Mouse (Mus musculus) liver, embryonic 11.5 days (tissue): ENCODE data around the gene Txndc2. TPM values are rescaled to one million over a fixed set of nuclear protein-coding genes. Genes with fewer than 3 reads are reported as not detected.

Source experiments
- ATAC-seq: fragments of 200-750 bp; cut with Nextera tagmentation; replicated peaks from 2 replicates; pipeline ENCODE4 v1.8.0; 2017; ENCODE audit warnings: moderate number of reproducible peaks, mild to moderate bottlenecking, moderate TSS enrichment, moderate library complexity; ENCODE audit not compliant: low FRiP score
- DNase-seq: peaks from one replicate; pipeline ENCODE4 v3.0.0-alpha.2; 2017; ENCODE audit warnings: low spot score
- H3K27ac ChIP-seq: fragments of 300-500 bp; sonication (generic); 2 replicates; pipeline ENCODE4 v1.5.1; 2014; ENCODE audit warnings: mild to moderate bottlenecking, low read depth, low read length, control low read depth
- H3K27me3 ChIP-seq: fragments of 300-500 bp; sonication (generic); replicated peaks from 2 replicates; pipeline ENCODE4 v1.6.1; 2014; ENCODE audit warnings: low read length, mixed read lengths; ENCODE audit not compliant: control insufficient read depth, insufficient read depth
- H3K36me3 ChIP-seq: fragments of 300-500 bp; sonication (generic); 2 replicates; pipeline ENCODE4 v1.6.1; 2014; ENCODE audit warnings: mild to moderate bottlenecking, low read length, moderate library complexity, mixed read lengths; ENCODE audit not compliant: control insufficient read depth, insufficient read depth
- H3K4me1 ChIP-seq: fragments of 300-500 bp; sonication (generic); replicated peaks from 2 replicates; pipeline ENCODE4 v1.6.1; 2014; ENCODE audit warnings: low read length, mixed read lengths; ENCODE audit not compliant: control insufficient read depth, insufficient read depth
- H3K4me2 ChIP-seq: fragments of 300-500 bp; sonication (generic); 2 replicates; pipeline ENCODE4 v1.6.1; 2014; ENCODE audit warnings: mild to moderate bottlenecking, control low read depth, moderate library complexity
- H3K4me3 ChIP-seq: fragments of 300-500 bp; sonication (generic); 2 replicates; pipeline ENCODE4 v1.5.1; 2014; ENCODE audit warnings: low read depth, low read length, control low read depth
- H3K9ac ChIP-seq: fragments of 300-500 bp; sonication (generic); 2 replicates; pipeline ENCODE4 v1.6.1; 2014; ENCODE audit warnings: low read depth, low read length, control low read depth
- H3K9me3 ChIP-seq: fragments of 300-500 bp; sonication (generic); 2 replicates; pipeline ENCODE4 v1.6.1; 2016; ENCODE audit warnings: low read length, inconsistent platforms, mixed read lengths; ENCODE audit not compliant: control insufficient read depth
- WGBS: fragments of 180-500 bp; shearing (Covaris S2); extraction: QIAGEN DNeasy Blood & Tissue Kit; methylation state at CpG from one replicate; pipeline ENCODE4 v1.1.7; 2014; 5-methylcytosine and 5-hydroxymethylcytosine counted together
- polyA plus RNA-seq: library from polyadenylated mRNA; unstranded; fragments of >200 nt; fragmentation: Nextera tagmentation; extraction: Ambion mirVana; gene quantifications from 2 replicates; pipeline ENCODE4 v1.2.1, GENCODE M21; 2014

Txndc2 gene
- polyA plus RNA-seq = not detected in 2 replicates

GRCm38 (mm10) chr17:65641734-65642218 is at the start of gene Txndc2:
Txndc2 (minus strand) TSS chr17:65642168.
- H3K36me3 ChIP-seq = no peaks in the 10 kb centered on the region
- H3K4me2 ChIP-seq = no peak within 1 kb of the TSS
- ATAC-seq = no peak
- no peaks in the 10 kb centered on the region for H3K9me3 ChIP-seq
- no peaks in the 10 kb centered on the region for H3K4me1 ChIP-seq
- no peak within 1 kb of the TSS for H3K4me3 ChIP-seq
- WGBS = 88% methylated on average over 11 of the region's 11 CpGs
- DNase-seq = no peak
- H3K9ac ChIP-seq = no peak within 1 kb of the TSS
- no peaks in the 10 kb centered on the region for H3K27me3 ChIP-seq
- H3K27ac ChIP-seq = no peak within 1 kb of the TSS

- DNase-seq (no peak), ATAC-seq (no peak)
- Histone ChIP-seq H3K36me3 (no peaks in the 10 kb centered on the region), H3K4me3 (no peak overlapping the region), H3K4me2 (no peak overlapping the region), H3K27me3 (no peaks in the 10 kb centered on the region), H3K27ac (no peak overlapping the region), H3K9me3 (no peaks in the 10 kb centered on the region), H3K4me1 (no peaks in the 10 kb centered on the region), H3K9ac (no peak overlapping the region)
- WGBS = 76% methylated on average over 2 of the region's 2 CpGs
Observed at GRCm38 (mm10) chr17:65683731-65684130, 41.8 kb upstream of the Txndc2 start.

GRCm38 (mm10) chr17:65683316-65683715 is 41.3 kb upstream of the Txndc2 start:
- 81% methylated on average over 3 of the region's 3 CpGs for WGBS
- DNase-seq (no peak), ATAC-seq (no peak)
- no peak overlapping the region for H3K4me2 ChIP-seq
- H3K4me3 ChIP-seq = no peak overlapping the region
- H3K36me3 ChIP-seq = no peaks in the 10 kb centered on the region
- H3K4me1 ChIP-seq = no peaks in the 10 kb centered on the region
- H3K9ac ChIP-seq = no peak overlapping the region
- H3K9me3 ChIP-seq = no peaks in the 10 kb centered on the region
- H3K27me3 ChIP-seq = no peaks in the 10 kb centered on the region
- H3K27ac ChIP-seq = no peak overlapping the region

- H3K9me3 ChIP-seq = no peaks in the 10 kb centered on the region
- no peaks in the 10 kb centered on the region for H3K36me3 ChIP-seq
- H3K9ac ChIP-seq = no peak overlapping the region
- 84% methylated on average over 5 of the region's 5 CpGs for WGBS
- H3K4me2 ChIP-seq = no peak overlapping the region
- no peak overlapping the region for H3K4me3 ChIP-seq
- no peaks in the 10 kb centered on the region for H3K27me3 ChIP-seq
- DNase-seq = no peak
- no peak overlapping the region for H3K27ac ChIP-seq
- H3K4me1 ChIP-seq = no peaks in the 10 kb centered on the region
- ATAC-seq = no peak
Observed at GRCm38 (mm10) chr17:65682071-65682680, 40.2 kb upstream of the Txndc2 start.

- H3K4me1 ChIP-seq = no peaks in the 10 kb centered on the region
- H3K36me3 ChIP-seq = no peaks in the 10 kb centered on the region
- no peak overlapping the region for H3K27ac ChIP-seq
- no peak overlapping the region for H3K4me2 ChIP-seq
- H3K9me3 ChIP-seq = no peaks in the 10 kb centered on the region
- WGBS = 77% methylated on average over 6 of the region's 6 CpGs
- H3K27me3 ChIP-seq = no peaks in the 10 kb centered on the region
- no peak for ATAC-seq
- no peak overlapping the region for H3K4me3 ChIP-seq
- no peak for DNase-seq
- H3K9ac ChIP-seq = no peak overlapping the region
Observed at GRCm38 (mm10) chr17:65681516-65681915, 39.5 kb upstream of the Txndc2 start.

- no peak overlapping the region for H3K9ac ChIP-seq
- no peaks in the 10 kb centered on the region for H3K4me1 ChIP-seq
- H3K27me3 ChIP-seq = no peaks in the 10 kb centered on the region
- no peak overlapping the region for H3K4me3 ChIP-seq
- 74% methylated on average over 2 of the region's 2 CpGs for WGBS
- no peak for ATAC-seq
- H3K27ac ChIP-seq = no peak overlapping the region
- H3K36me3 ChIP-seq = no peaks in the 10 kb centered on the region
- no peak for DNase-seq
- H3K9me3 ChIP-seq = no peaks in the 10 kb centered on the region
- no peak overlapping the region for H3K4me2 ChIP-seq
Observed at GRCm38 (mm10) chr17:65680801-65681412, 38.9 kb upstream of the Txndc2 start.

GRCm38 (mm10) chr17:65679806-65680446 is 38.0 kb upstream of the Txndc2 start:
- DNase-seq (no peak), ATAC-seq (no peak)
- peaks cover 3% of the 10 kb centered on the region for H3K4me1 ChIP-seq
- H3K9ac ChIP-seq = no peak overlapping the region
- no peak overlapping the region for H3K27ac ChIP-seq
- no peaks in the 10 kb centered on the region for H3K36me3 ChIP-seq
- no peaks in the 10 kb centered on the region for H3K9me3 ChIP-seq
- no peak overlapping the region for H3K4me3 ChIP-seq
- no peak overlapping the region for H3K4me2 ChIP-seq
- no peaks in the 10 kb centered on the region for H3K27me3 ChIP-seq
- 69% methylated on average over 14 of the region's 14 CpGs for WGBS

- Histone ChIP-seq H3K4me1 (peaks cover 7% of the 10 kb centered on the region), H3K4me3 (no peak overlapping the region), H3K9ac (no peak overlapping the region), H3K27me3 (no peaks in the 10 kb centered on the region), H3K9me3 (no peaks in the 10 kb centered on the region), H3K27ac (no peak overlapping the region), H3K4me2 (no peak overlapping the region), H3K36me3 (no peaks in the 10 kb centered on the region)
- ATAC-seq = no peak
- DNase-seq = no peak
- 59% methylated on average over 1 of the region's 1 CpGs for WGBS
Observed at GRCm38 (mm10) chr17:65677742-65678141, 35.8 kb upstream of the Txndc2 start.
